Mouse (Mus musculus): ENCODE data around the gene Adap1. TPM values are rescaled to one million over a fixed set of nuclear protein-coding genes. Genes with fewer than 3 reads are reported as not detected.

Adap1 gene
- polyA plus RNA-seq, 1 experiment = 163 TPM

GRCm38 (mm10) chr5:139232083-139232482 is 93.3 kb downstream of the Adap1 start:
- no peak overlapping the region for H3K4me3 ChIP-seq (replicated peaks; ENCODE audit: insufficient read depth, low read depth, low read length)
- no peaks in the 10 kb centered on the region for H3K27me3 ChIP-seq (ENCODE audit: control insufficient read depth, insufficient read depth, low read length)
- no peak for TF ChIP-seq POLR2A (IDR thresholded peaks at IDR 0.05; ENCODE audit: borderline replicate concordance, insufficient read depth, low read length)
- TF ChIP-seq CTCF (IDR thresholded peaks at IDR 0.05; ENCODE audit: borderline replicate concordance, insufficient read depth, low read depth, low read length) = no peak
- H3K27ac ChIP-seq (ENCODE audit: insufficient read depth, low read length) = no peak overlapping the region
- no peaks in the 10 kb centered on the region for H3K4me1 ChIP-seq (ENCODE audit: control insufficient read depth, insufficient read depth, low read length)
- 53% methylated on average over 3 of the region's 3 CpGs for WGBS
- DNase-seq = no peak

GRCm38 (mm10) chr5:139229716-139230115 is 95.7 kb downstream of the Adap1 start:
- Histone ChIP-seq H3K27ac (ENCODE audit: insufficient read depth, low read length) (no peak overlapping the region), H3K27me3 (ENCODE audit: control insufficient read depth, insufficient read depth, low read length) (no peaks in the 10 kb centered on the region), H3K4me3 (replicated peaks; ENCODE audit: insufficient read depth, low read depth, low read length) (no peak overlapping the region), H3K4me1 (ENCODE audit: control insufficient read depth, insufficient read depth, low read length) (no peaks in the 10 kb centered on the region)
- TF ChIP-seq CTCF (IDR thresholded peaks at IDR 0.05; ENCODE audit: borderline replicate concordance, insufficient read depth, low read depth, low read length) (no peak), POLR2A (IDR thresholded peaks at IDR 0.05; ENCODE audit: borderline replicate concordance, insufficient read depth, low read length) (no peak)
- DNase-seq = no peak
- 97% methylated on average over 3 of the region's 3 CpGs for WGBS

GRCm38 (mm10) chr5:139228318-139228717 is 97.1 kb downstream of the Adap1 start:
- no peak overlapping the region for H3K27ac ChIP-seq (ENCODE audit: insufficient read depth, low read length)
- 59% methylated on average over 3 of the region's 3 CpGs for WGBS
- TF ChIP-seq CTCF (IDR thresholded peaks at IDR 0.05; ENCODE audit: borderline replicate concordance, insufficient read depth, low read depth, low read length) (no peak), POLR2A (IDR thresholded peaks at IDR 0.05; ENCODE audit: borderline replicate concordance, insufficient read depth, low read length) (no peak)
- no peaks in the 10 kb centered on the region for H3K27me3 ChIP-seq (ENCODE audit: control insufficient read depth, insufficient read depth, low read length)
- no peak for DNase-seq
- no peak overlapping the region for H3K4me3 ChIP-seq (replicated peaks; ENCODE audit: insufficient read depth, low read depth, low read length)
- no peaks in the 10 kb centered on the region for H3K4me1 ChIP-seq (ENCODE audit: control insufficient read depth, insufficient read depth, low read length)

GRCm38 (mm10) chr5:139227645-139228044 is 97.8 kb downstream of the Adap1 start:
- TF ChIP-seq POLR2A (IDR thresholded peaks at IDR 0.05; ENCODE audit: borderline replicate concordance, insufficient read depth, low read length) (no peak), CTCF (IDR thresholded peaks at IDR 0.05; ENCODE audit: borderline replicate concordance, insufficient read depth, low read depth, low read length) (no peak)
- Histone ChIP-seq H3K4me3 (replicated peaks; ENCODE audit: insufficient read depth, low read depth, low read length) (no peak overlapping the region), H3K27ac (ENCODE audit: insufficient read depth, low read length) (no peak overlapping the region), H3K27me3 (ENCODE audit: control insufficient read depth, insufficient read depth, low read length) (no peaks in the 10 kb centered on the region), H3K4me1 (ENCODE audit: control insufficient read depth, insufficient read depth, low read length) (no peaks in the 10 kb centered on the region)
- 90% methylated on average over 2 of the region's 2 CpGs for WGBS
- no peak for DNase-seq

- no peak overlapping the region for H3K4me3 ChIP-seq (replicated peaks; ENCODE audit: insufficient read depth, low read depth, low read length)
- no peaks in the 10 kb centered on the region for H3K4me1 ChIP-seq (ENCODE audit: control insufficient read depth, insufficient read depth, low read length)
- WGBS = 94% methylated on average over 4 of the region's 4 CpGs
Observed at GRCm38 (mm10) chr5:139227236-139227635, 98.2 kb downstream of the Adap1 start.

GRCm38 (mm10) chr5:139223331-139223730 is 102.1 kb downstream of the Adap1 start:
- no peak for DNase-seq
- WGBS = 96% methylated on average over 10 of the region's 10 CpGs
- Histone ChIP-seq H3K4me1 (ENCODE audit: control insufficient read depth, insufficient read depth, low read length) (no peaks in the 10 kb centered on the region), H3K27me3 (ENCODE audit: control insufficient read depth, insufficient read depth, low read length) (no peaks in the 10 kb centered on the region), H3K4me3 (replicated peaks; ENCODE audit: insufficient read depth, low read depth, low read length) (no peak overlapping the region), H3K27ac (ENCODE audit: insufficient read depth, low read length) (no peak overlapping the region)
- TF ChIP-seq CTCF (IDR thresholded peaks at IDR 0.05; ENCODE audit: borderline replicate concordance, insufficient read depth, low read depth, low read length) (no peak), POLR2A (IDR thresholded peaks at IDR 0.05; ENCODE audit: borderline replicate concordance, insufficient read depth, low read length) (no peak)

More at GRCm38 (mm10) chr5:139227236-139227635, 98.2 kb downstream of the Adap1 start:
- DNase-seq = no peak
- Histone ChIP-seq H3K27ac (ENCODE audit: insufficient read depth, low read length) (no peak overlapping the region), H3K27me3 (ENCODE audit: control insufficient read depth, insufficient read depth, low read length) (no peaks in the 10 kb centered on the region)
- TF ChIP-seq CTCF (IDR thresholded peaks at IDR 0.05; ENCODE audit: borderline replicate concordance, insufficient read depth, low read depth, low read length) (no peak), POLR2A (IDR thresholded peaks at IDR 0.05; ENCODE audit: borderline replicate concordance, insufficient read depth, low read length) (no peak)

Other genes starting within 250 kb of the Adap1 start
- 507 and 509 TPM in 2 replicates for gene Prkar1b, start 175.6 kb downstream of the Adap1 start, polyA plus RNA-seq (2012; rRNA removed)
- 7.0 and 7.9 TPM in 2 replicates for gene Dnaaf5, start 175.4 kb downstream of the Adap1 start, polyA plus RNA-seq (2012; rRNA removed)
- 65.3 and 70.8 TPM in 2 replicates for gene Sun1, start 125.0 kb downstream of the Adap1 start, polyA plus RNA-seq (2012; rRNA removed)
- 106 and 114 TPM in 2 replicates for gene Get4, start 73.3 kb downstream of the Adap1 start, polyA plus RNA-seq (2012; rRNA removed)
- gene Cox19, start 25.8 kb upstream of the Adap1 start, polyA plus RNA-seq (2012; rRNA removed) = 87.4 and 91.1 TPM in 2 replicates
- gene Cyp2w1, start 27.0 kb upstream of the Adap1 start, polyA plus RNA-seq (2012; rRNA removed) = not detected in 2 replicates
- gene Gpr146, start 52.1 kb upstream of the Adap1 start, polyA plus RNA-seq (2012; rRNA removed) = 16.4 and 17.3 TPM in 2 replicates
- gene C130050O18Rik, start 79.7 kb upstream of the Adap1 start, polyA plus RNA-seq (2012; rRNA removed) = 0.21 and 0.25 TPM in 2 replicates
- 4.0 and 4.4 TPM in 2 replicates for gene Gper1, start 97.5 kb upstream of the Adap1 start, polyA plus RNA-seq (2012; rRNA removed)
- 7.1 and 7.4 TPM in 2 replicates for gene 3110082I17Rik, start 134.9 kb upstream of the Adap1 start, polyA plus RNA-seq (2012; rRNA removed)
- 37.1 and 42.8 TPM in 2 replicates for gene Zfand2a, start 158.9 kb upstream of the Adap1 start, polyA plus RNA-seq (2012; rRNA removed)
- 38.1 and 38.8 TPM in 2 replicates for gene Uncx, start 217.9 kb upstream of the Adap1 start, polyA plus RNA-seq (2012; rRNA removed)